ENCODE assay signal across 9 mouse cellular contexts in genomic region chr1:155233378-155233777, GRCm38 (mm10). TPM values are rescaled to one million over a fixed set of nuclear protein-coding genes. Genes with fewer than 3 reads are reported as not detected.
DNase-seq lines count a peak whose midpoint lies in the region; ATAC-seq and TF ChIP-seq lines count a peak whose summit lies in the region.
"Had no signal": no experiment of that assay in that cellular context is flagged by ENCODE, and none has a peak within 500 bp of the region (broad histone marks: within the 10 kb centered on the region; RNA-seq: fewer than 3 reads in every experiment).

No protein-coding gene starts in this region.

- peaks cover 68% of the 10 kb centered on the region for H3K4me1 ChIP-seq in heart, postnatal 0 days (ENCODE audit: control insufficient read depth, insufficient read depth)
- peaks cover 31% of the 10 kb centered on the region for H3K4me1 ChIP-seq in midbrain, postnatal 0 days (ENCODE audit: insufficient read depth, low read length)

- H3K27me3 ChIP-seq in heart, postnatal 0 days (ENCODE audit: control insufficient read depth, insufficient read depth, low read length), result no peaks in the 10 kb centered on the region
- H3K27me3 ChIP-seq in midbrain, postnatal 0 days (ENCODE audit: insufficient read depth, low read length), result no peaks in the 10 kb centered on the region

- H3K9me3 ChIP-seq in heart, postnatal 0 days (replicated peaks; ENCODE audit: control insufficient read depth, low read length), result no peaks in the 10 kb centered on the region
- H3K9me3 ChIP-seq in midbrain, postnatal 0 days (ENCODE audit: low read length), result no peaks in the 10 kb centered on the region

- H3K4me2 ChIP-seq in heart, postnatal 0 days (ENCODE audit: low read depth, low read length), result no peak overlapping the region
- H3K4me2 ChIP-seq in midbrain, postnatal 0 days (ENCODE audit: low read depth, low read length, poor library complexity, severe bottlenecking), result no peak overlapping the region

- TF ChIP-seq CTCF in heart, postnatal 0 days (IDR thresholded peaks at IDR 0.05; ENCODE audit: low read depth), result no peak
- TF ChIP-seq CTCF in midbrain, postnatal 0 days (IDR thresholded peaks at IDR 0.05), result no peak

- peak overlapping the region; percentile 94 for H3K27ac ChIP-seq in heart, postnatal 0 days (ENCODE audit: low read depth)
- H3K27ac ChIP-seq in midbrain, postnatal 0 days (ENCODE audit: low read depth, low read length), result peak overlapping the region; percentile 79

- peak overlapping the region; percentile 32; the same call in 1 of the 2 replicates for H3K9ac ChIP-seq in heart, postnatal 0 days (replicated peaks; ENCODE audit: low read depth, low read length)
- H3K9ac ChIP-seq in midbrain, postnatal 0 days (replicated peaks; ENCODE audit: low read length, poor library complexity, severe bottlenecking), result no peak overlapping the region

- H3K4me3 ChIP-seq in heart, postnatal 0 days (ENCODE audit: low read depth, low read length), result no peak overlapping the region
- no peak overlapping the region for H3K4me3 ChIP-seq in midbrain, postnatal 0 days (ENCODE audit: low read depth, low read length)

- peaks cover 20% of the 10 kb centered on the region for H3K36me3 ChIP-seq in heart, postnatal 0 days (replicated peaks; ENCODE audit: control insufficient read depth, insufficient read depth, low read length)
- H3K36me3 ChIP-seq in midbrain, postnatal 0 days (ENCODE audit: insufficient read depth, low read length), result no peaks in the 10 kb centered on the region

- TF ChIP-seq EP300 in heart, postnatal 0 days (IDR thresholded peaks at IDR 0.05; ENCODE audit: low read depth), result no peak

- ATAC-seq in heart, postnatal 0 days (ENCODE audit: insufficient read depth, low read depth), result no peak
- ATAC-seq in midbrain, postnatal 0 days (ENCODE audit: low FRiP score), result no peak
- ATAC-seq in erythroblast, adult 5-6 weeks (replicated peaks; ENCODE audit: low FRiP score, poor library complexity, severe bottlenecking), result no peak

- peak; percentile 20 for DNase-seq in adrenal gland, adult 8-10 months
- no peak for DNase-seq in adrenal gland, postnatal 4 days (ENCODE audit: low spot score in 2 of 2)
- peak; percentile 15 for DNase-seq in kidney, postnatal 10 days
- DNase-seq in kidney, postnatal 14 days, result no peak
- DNase-seq in heart, postnatal 0 days (ENCODE audit: low spot score), result no peak
- no peak for DNase-seq in midbrain, postnatal 0 days (ENCODE audit: low spot score)
- no peak for DNase-seq in spleen, postnatal 14 days (ENCODE audit: low spot score in 2 of 2)
- DNase-seq: right cerebral cortex, postnatal 25 days had no signal

- WGBS in heart, postnatal 0 days, result 55% methylated on average over 9 of the region's 9 CpGs
- 82% methylated on average over 9 of the region's 9 CpGs for WGBS in midbrain, postnatal 0 days

RNA-seq across cellular contexts. Expression of gene BC034090, which starts 10.9 kb away (rescaled TPM):
- total RNA-seq in adrenal gland, adult 8-10 months (2022), result 10 to 100 TPM; 28.2 to 60.1 (median 36.1) TPM
- 10 to 100 TPM; 34.2 to 36.5 TPM for total RNA-seq in adrenal gland, postnatal 4 days (2021)
- 45.1 and 82.1 TPM in 2 replicates for total RNA-seq in heart, postnatal 0 days (2014; rRNA removed; ENCODE audit: low replicate concordance)
- 9.5 and 9.7 TPM in 2 replicates for polyA plus RNA-seq in heart, postnatal 0 days (2015; fragmentation: Nextera tagmentation; extraction: Ambion mirVana)
- 7.3 and 11.2 TPM in 2 replicates for total RNA-seq in midbrain, postnatal 0 days (2014; rRNA removed)
- 1.9 TPM in 2 replicates for polyA plus RNA-seq in midbrain, postnatal 0 days (2015; fragmentation: Nextera tagmentation; extraction: Ambion mirVana)
- not detected in 2 replicates for total RNA-seq in erythroblast, adult 5-6 weeks (2015; ENCODE audit: low replicate concordance)
- total RNA-seq in erythroblast, adult 5-6 weeks (2017; ENCODE audit: low replicate concordance), result not detected in 2 replicates

Comparison
In these comparisons a context has a peak if more than half of its experiments do, and no peak if none do; other contexts are left out.
1. DNase-seq: peak in adrenal gland, adult 8-10 months (single experiment) and kidney, postnatal 10 days (single experiment); none in adrenal gland, postnatal 4 days (0 of 2), kidney, postnatal 14 days (single experiment), heart, postnatal 0 days (single experiment), midbrain, postnatal 0 days (single experiment) and spleen, postnatal 14 days (0 of 2).